Mouse (Mus musculus) embryonic facial prominence, embryonic 11.5 days (tissue): ENCODE data around the gene Srf. TPM values are rescaled to one million over a fixed set of nuclear protein-coding genes. Genes with fewer than 3 reads are reported as not detected.

Source experiments
- ATAC-seq: fragments of 200-750 bp; cut with Nextera tagmentation; replicated peaks from 2 replicates; pipeline ENCODE4 v1.8.0; 2017; ENCODE audit warnings: low read depth; ENCODE audit not compliant: insufficient number of reproducible peaks, low FRiP score, low TSS enrichment
- DNase-seq: peaks from one replicate; pipeline ENCODE4 v3.0.0-alpha.2; 2015; ENCODE audit warnings: low spot score
- H3K27ac ChIP-seq: fragments of 300-500 bp; sonication (generic); replicated peaks from 2 replicates; pipeline ENCODE4 v1.5.1; 2014; ENCODE audit warnings: mild to moderate bottlenecking, low read depth, low read length, control low read depth
- H3K27me3 ChIP-seq: fragments of 300-500 bp; sonication (generic); 2 replicates; pipeline ENCODE4 v1.6.1; 2014; ENCODE audit warnings: mild to moderate bottlenecking, low read length, moderate library complexity, mixed read lengths; ENCODE audit not compliant: control insufficient read depth, insufficient read depth
- H3K36me3 ChIP-seq: fragments of 300-500 bp; sonication (generic); replicated peaks from 2 replicates; pipeline ENCODE4 v1.6.1; 2014; ENCODE audit warnings: low read depth, mild to moderate bottlenecking, low read length, moderate library complexity, mixed read lengths; ENCODE audit not compliant: control insufficient read depth, insufficient read depth
- H3K4me1 ChIP-seq: fragments of 300-500 bp; sonication (generic); 2 replicates; pipeline ENCODE4 v1.6.1; 2014; ENCODE audit warnings: low read length, mixed read lengths; ENCODE audit not compliant: control insufficient read depth, insufficient read depth
- H3K4me2 ChIP-seq: fragments of 300-500 bp; sonication (generic); 2 replicates; pipeline ENCODE4 v1.6.1; 2014; ENCODE audit warnings: low read depth, mild to moderate bottlenecking, control low read depth, low read length, moderate library complexity
- H3K4me3 ChIP-seq: fragments of 300-500 bp; sonication (generic); 2 replicates; pipeline ENCODE4 v1.5.1; 2014; ENCODE audit warnings: low read depth, low read length, control low read depth
- H3K9ac ChIP-seq: fragments of 300-500 bp; sonication (generic); replicated peaks from 2 replicates; pipeline ENCODE4 v1.6.1; 2014; ENCODE audit warnings: mild to moderate bottlenecking, control low read depth, low read length
- H3K9me3 ChIP-seq: fragments of 300-500 bp; sonication (generic); replicated peaks from 2 replicates; pipeline ENCODE4 v1.6.1; 2016; ENCODE audit warnings: mild to moderate bottlenecking, low read length, inconsistent platforms, mixed read lengths; ENCODE audit not compliant: control insufficient read depth
- WGBS: fragments of 180-500 bp; shearing (Covaris S2); extraction: QIAGEN DNeasy Blood & Tissue Kit; methylation state at CpG from one replicate; pipeline ENCODE4 v1.1.7; 2014; 5-methylcytosine and 5-hydroxymethylcytosine counted together
- microRNA-seq: library from miRNA; unstranded; fragments of <30 nt; microRNA quantifications from one replicate; pipeline ENCODE4, GENCODE M21; 2016; ENCODE audit warnings: borderline number of aligned reads
- polyA plus RNA-seq: library from polyadenylated mRNA; unstranded; fragments of >200 nt; fragmentation: Nextera tagmentation; extraction: Ambion mirVana; gene quantifications from 2 replicates; pipeline ENCODE4 v1.2.1, GENCODE M21; 2014

The Srf gene
- polyA plus RNA-seq, 1 experiment from 2014 or later: 6.4 TPM

GRCm38 (mm10) chr17:46511059-46511710 lies 44.8 kb downstream of the Srf start:
- ATAC-seq (peak; percentile 22; the same call in 1 of the 2 replicates), DNase-seq (peak; percentile 66)
- 50% methylated on average over 11 of the region's 11 CpGs for WGBS
- Histone ChIP-seq H3K4me2 (no peak overlapping the region), H3K27ac (no peak overlapping the region), H3K36me3 (no peaks in the 10 kb centered on the region), H3K27me3 (no peaks in the 10 kb centered on the region), H3K4me1 (no peaks in the 10 kb centered on the region), H3K9ac (no peak overlapping the region), H3K9me3 (no peaks in the 10 kb centered on the region), H3K4me3 (no peak overlapping the region)

DNA sequence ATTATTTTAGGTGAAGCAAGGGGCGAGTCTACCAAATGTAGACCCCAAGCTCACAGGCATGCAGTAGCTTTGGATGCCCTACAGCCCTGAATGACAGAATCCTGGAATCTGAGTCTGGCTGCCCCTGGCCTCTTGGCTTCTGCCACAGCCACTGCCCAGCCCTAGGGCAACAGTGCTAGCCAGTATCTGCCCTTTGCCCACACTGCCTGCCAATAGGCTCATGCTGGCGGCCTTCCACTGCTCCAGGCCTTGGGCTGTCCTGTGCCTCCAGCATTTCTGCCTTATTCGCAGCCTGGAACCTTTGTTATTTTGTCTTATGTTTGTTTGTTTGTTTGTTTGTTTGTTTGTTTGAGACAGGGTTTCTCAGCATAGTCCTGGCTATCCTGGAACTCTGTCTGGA lies 50.4 kb downstream of the Srf start:
- ATAC-seq: no peak
- no peak overlapping the region for H3K27ac ChIP-seq
- H3K4me3 ChIP-seq: no peak overlapping the region
- no peak overlapping the region for H3K4me2 ChIP-seq
- DNase-seq: no peak
- no peak overlapping the region for H3K9ac ChIP-seq
- WGBS: 87% methylated on average over 3 of the region's 3 CpGs
- no peaks in the 10 kb centered on the region for H3K27me3 ChIP-seq
- H3K9me3 ChIP-seq: no peaks in the 10 kb centered on the region
- H3K36me3 ChIP-seq: no peaks in the 10 kb centered on the region
- H3K4me1 ChIP-seq: no peaks in the 10 kb centered on the region

DNA sequence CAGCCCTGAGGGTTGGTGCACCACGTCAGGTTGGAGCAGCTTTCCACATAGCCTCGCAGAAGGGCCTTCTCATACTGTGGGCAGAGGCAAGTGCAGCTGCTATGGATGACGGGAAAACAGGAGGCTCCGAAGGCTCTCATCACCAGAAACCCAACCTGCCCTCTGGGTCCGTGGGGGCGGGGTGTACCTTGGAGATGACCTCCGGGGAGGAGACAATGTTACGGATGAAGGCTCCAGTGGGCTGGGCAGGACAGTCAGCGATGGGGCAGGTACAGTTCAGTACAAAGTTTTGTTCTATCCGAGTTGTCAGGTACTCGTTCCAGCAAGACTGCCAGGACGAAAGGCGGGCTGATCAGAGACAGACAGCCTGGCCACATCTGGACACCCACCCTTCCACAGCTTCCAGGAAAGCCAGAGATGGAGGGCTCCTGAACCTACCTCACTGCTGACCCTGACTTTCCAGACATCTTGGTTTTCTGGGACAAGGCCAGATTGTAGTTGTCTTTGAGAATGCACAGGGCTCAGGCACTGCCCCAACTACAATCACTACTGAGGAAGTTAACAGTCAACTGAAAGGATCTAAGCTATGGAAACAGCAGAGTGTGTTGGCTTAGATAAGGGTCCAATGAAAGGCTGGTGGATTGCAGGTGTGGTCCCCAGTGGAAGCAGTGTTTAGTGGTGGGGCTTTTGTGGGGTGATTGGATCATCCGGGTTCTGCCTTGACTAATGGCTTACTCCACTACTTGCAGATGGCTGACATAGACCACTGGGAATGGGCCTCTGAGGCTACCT lies 51.9 kb downstream of the Srf start:
- Histone ChIP-seq H3K9ac (no peak overlapping the region), H3K36me3 (peaks cover 2% of the 10 kb centered on the region; the same call in 1 of the 2 replicates), H3K4me1 (no peaks in the 10 kb centered on the region), H3K27ac (no peak overlapping the region), H3K9me3 (no peaks in the 10 kb centered on the region), H3K4me2 (no peak overlapping the region), H3K27me3 (no peaks in the 10 kb centered on the region), H3K4me3 (no peak overlapping the region)
- no peak for ATAC-seq
- DNase-seq: no peak
- 73% methylated on average over 14 of the region's 14 CpGs for WGBS

DNA sequence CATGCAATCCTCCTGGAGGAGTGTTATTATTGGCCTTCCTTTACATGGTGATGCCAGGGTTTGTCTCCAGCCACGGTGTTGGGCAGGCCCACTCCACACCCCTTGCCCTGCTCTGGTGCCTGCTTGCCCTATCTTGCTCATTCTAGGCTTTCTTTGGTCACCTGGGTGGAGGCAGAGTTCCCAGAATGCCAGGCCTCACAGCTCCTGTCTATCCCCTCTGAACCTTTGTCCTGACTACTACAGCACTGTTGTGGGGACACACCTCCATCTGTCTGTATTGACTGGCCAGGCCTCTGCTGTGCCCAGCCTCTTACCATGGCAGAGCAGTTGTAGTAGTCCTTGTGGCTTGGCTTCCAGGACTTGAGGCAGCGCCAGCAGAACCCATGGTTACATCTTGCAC lies 53.2 kb downstream of the Srf start:
- WGBS: 83% methylated on average over 2 of the region's 2 CpGs
- no peaks in the 10 kb centered on the region; the same call in 1 of the 2 replicates for H3K4me1 ChIP-seq
- H3K9ac ChIP-seq: no peak overlapping the region
- no peak for ATAC-seq
- no peak for DNase-seq
- H3K27ac ChIP-seq: no peak overlapping the region
- no peak overlapping the region for H3K4me3 ChIP-seq
- H3K9me3 ChIP-seq: no peaks in the 10 kb centered on the region
- H3K4me2 ChIP-seq: no peak overlapping the region
- peaks cover 2% of the 10 kb centered on the region; the same call in 1 of the 2 replicates for H3K36me3 ChIP-seq
- H3K27me3 ChIP-seq: no peaks in the 10 kb centered on the region

Small RNAs within 50 kb of the gene (microRNA-seq; reads per million reads assigned to microRNA genes)
- 1.4 reads per million for gene Mir6976

Other genes starting within 250 kb of the Srf start
- 3.2 and 3.6 TPM in 2 replicates for gene Abcc10, start 227.8 kb downstream of the Srf start, polyA plus RNA-seq
- gene Zfp318, start 172.4 kb downstream of the Srf start, polyA plus RNA-seq: 12.1 and 15.3 TPM in 2 replicates
- gene Crip3, start 127.2 kb downstream of the Srf start, polyA plus RNA-seq: 0.43 and 1.0 TPM in 2 replicates
- gene Slc22a7, start 117.7 kb downstream of the Srf start, polyA plus RNA-seq: not detected in 2 replicates
- 0.38 and 0.63 TPM in 2 replicates for gene Ttbk1, start 68.5 kb downstream of the Srf start, polyA plus RNA-seq
- gene Dnph1, start 59.5 kb downstream of the Srf start, polyA plus RNA-seq: 65.9 and 74.9 TPM in 2 replicates
- 3.5 and 3.7 TPM in 2 replicates for gene Cul9, start 9.8 kb downstream of the Srf start, polyA plus RNA-seq
- 25.7 and 34.5 TPM in 2 replicates for gene Ptk7, start 73.3 kb upstream of the Srf start, polyA plus RNA-seq
- gene Klc4, start 89.8 kb upstream of the Srf start, polyA plus RNA-seq: 17.7 and 22.5 TPM in 2 replicates
- 114 and 117 TPM in 2 replicates for gene Mrpl2, start 90.1 kb upstream of the Srf start, polyA plus RNA-seq
- gene Cul7, start 94.2 kb upstream of the Srf start, polyA plus RNA-seq: 27.9 and 28.1 TPM in 2 replicates
- gene Rrp36, start 118.2 kb upstream of the Srf start, polyA plus RNA-seq: 54.0 and 61.6 TPM in 2 replicates
- 165 and 186 TPM in 2 replicates for gene Mea1, start 122.6 kb upstream of the Srf start, polyA plus RNA-seq
- gene Klhdc3, start 124.7 kb upstream of the Srf start, polyA plus RNA-seq: 117 and 121 TPM in 2 replicates
- gene Ppp2r5d, start 148.9 kb upstream of the Srf start, polyA plus RNA-seq: 111 and 115 TPM in 2 replicates
- gene Pex6, start 155.3 kb upstream of the Srf start, polyA plus RNA-seq: 13.9 and 17.4 TPM in 2 replicates
- 0.35 and 0.62 TPM in 2 replicates for gene Gnmt, start 173.0 kb upstream of the Srf start, polyA plus RNA-seq
- gene Cnpy3, start 196.0 kb upstream of the Srf start, polyA plus RNA-seq: 52.2 and 55.1 TPM in 2 replicates
- gene Ptcra, start 207.5 kb upstream of the Srf start, polyA plus RNA-seq: 0.32 and 0.49 TPM in 2 replicates
- gene 2310039H08Rik, start 216.5 kb upstream of the Srf start, polyA plus RNA-seq: 54.1 and 56.0 TPM in 2 replicates
- gene Rpl7l1, start 226.5 kb upstream of the Srf start, polyA plus RNA-seq: 198 and 207 TPM in 2 replicates